Mouse (Mus musculus) MEL (cell line): ENCODE measurements at regions not wholly inside any gene's neighbourhood (a gene's known extent, or its start where the extent isn't known, plus 50 kb on each side); places are given as distances from the start of the nearest gene placed in this dataset.

ENCODE experiments used
- DNase-seq: peaks from one replicate; pipeline ENCODE4 v3.0.0; 2011; ENCODE audit warnings: low read depth, low spot score
- H3K27ac ChIP-seq: 2 replicates; pipeline ENCODE4 v1.5.1; 2012; ENCODE audit warnings: low read depth, mild to moderate bottlenecking, control low read depth, low read length, moderate library complexity; ENCODE audit not compliant: control insufficient read depth
- H3K27me3 ChIP-seq, 2 experiments: fragments of 150-350 bp in 1 of 2; sonication (generic) in 1 of 2; 2 replicates each; pipeline ENCODE4 v1.6.1; 2012; ENCODE audit warnings: low read length in 2 of 2, mild to moderate bottlenecking in 2 of 2, improper control_type of control experiment in 1 of 2, moderate library complexity in 1 of 2; ENCODE audit not compliant: insufficient read depth in 2 of 2, control insufficient read depth in 1 of 2
- H3K36me3 ChIP-seq, 2 experiments: 2 replicates each; pipeline ENCODE4 v1.6.1; 2012 to 2014; ENCODE audit warnings: low read length in 2 of 2, improper control_type of control experiment in 1 of 2, inconsistent platforms in 1 of 2, mild to moderate bottlenecking in 1 of 2; ENCODE audit not compliant: insufficient read depth in 2 of 2, control insufficient read depth in 1 of 2
- H3K4me1 ChIP-seq, 2 experiments: fragments of 150-350 bp in 1 of 2; sonication (generic) in 1 of 2; 2 replicates each; pipeline ENCODE4 v1.6.1; 2012; ENCODE audit warnings: low read length in 2 of 2, improper control_type of control experiment in 1 of 2, mild to moderate bottlenecking in 1 of 2; ENCODE audit not compliant: insufficient read depth in 2 of 2, control insufficient read depth in 1 of 2
- H3K4me3 ChIP-seq, 2 experiments: fragments of 150-350 bp in 1 of 2; sonication (generic) in 1 of 2; 2 replicates each; pipeline ENCODE4 v1.5.1; 2012; ENCODE audit warnings: low read depth in 2 of 2, low read length in 2 of 2, mild to moderate bottlenecking in 2 of 2, moderate library complexity in 2 of 2, control low read depth in 1 of 2, improper control_type of control experiment in 1 of 2; ENCODE audit not compliant: control insufficient read depth in 1 of 2, insufficient read depth in 1 of 2
- H3K79me2 ChIP-seq: 2 replicates; pipeline ENCODE4 v1.6.1; 2012; ENCODE audit warnings: mild to moderate bottlenecking, low read length, moderate library complexity; ENCODE audit not compliant: control insufficient read depth, poor library complexity, insufficient read depth
- H3K9ac ChIP-seq: 2 replicates; pipeline ENCODE4 v1.6.1; 2012; ENCODE audit warnings: low read depth, mild to moderate bottlenecking, control low read depth, low read length, moderate library complexity; ENCODE audit not compliant: control insufficient read depth, poor library complexity, severe bottlenecking
- H3K9me3 ChIP-seq: fragments of 150-350 bp; sonication (generic); replicated peaks from 2 replicates; pipeline ENCODE4 v1.6.1; 2012; ENCODE audit warnings: mild to moderate bottlenecking, low read length, improper control_type of control experiment, moderate library complexity; ENCODE audit not compliant: insufficient read depth
- BHLHE40 ChIP-seq: IDR thresholded peaks from 2 replicates; pipeline ENCODE4 v1.6.1; 2012; ENCODE audit warnings: low read depth, mild to moderate bottlenecking, inconsistent platforms, low read length, improper control_type of control experiment, borderline replicate concordance
- CHD1 ChIP-seq: IDR thresholded peaks from 2 replicates; pipeline ENCODE4 v1.6.1; 2012; ENCODE audit warnings: low read depth, mild to moderate bottlenecking, inconsistent platforms, low read length, improper control_type of control experiment
- CTCF ChIP-seq, 3 experiments: IDR thresholded peaks in 2 of 3; conservative IDR thresholded peaks in 1 of 3; 2 replicates each; pipeline ENCODE4 v1.5.1; 2011 to 2012; ENCODE audit warnings: low read length in 3 of 3, low read depth in 2 of 3, mild to moderate bottlenecking in 2 of 3, improper control_type of control experiment in 1 of 3, inconsistent platforms in 1 of 3, mixed read lengths in 1 of 3, moderate library complexity in 1 of 3; ENCODE audit not compliant: control insufficient read depth in 1 of 3, insufficient read depth in 1 of 3, poor library complexity in 1 of 3, severe bottlenecking in 1 of 3
- ELF1 ChIP-seq: IDR thresholded peaks from 2 replicates; pipeline ENCODE4 v1.6.1; 2014; ENCODE audit warnings: low read depth, mild to moderate bottlenecking, inconsistent platforms, low read length, improper control_type of control experiment, moderate library complexity
- EP300 ChIP-seq, 2 experiments: IDR thresholded peaks; 2 replicates each; pipeline ENCODE4 v1.6.1; 2011; ENCODE audit warnings: improper control_type of control experiment in 2 of 2, low read length in 2 of 2, low read depth in 1 of 2, mild to moderate bottlenecking in 1 of 2
- ETS1 ChIP-seq: IDR thresholded peaks from 2 replicates; pipeline ENCODE4 v1.6.1; 2012; ENCODE audit warnings: low read depth, mild to moderate bottlenecking, inconsistent platforms, low read length, improper control_type of control experiment, moderate library complexity
- GATA1 ChIP-seq: IDR thresholded peaks from 2 replicates; pipeline ENCODE4 v1.6.1; 2011; ENCODE audit warnings: low read depth, low read length, improper control_type of control experiment
- HCFC1 ChIP-seq: IDR thresholded peaks from 2 replicates; pipeline ENCODE4 v1.6.1; 2012; ENCODE audit warnings: low read depth, mild to moderate bottlenecking, inconsistent platforms, low read length, improper control_type of control experiment, moderate library complexity
- JUND ChIP-seq: IDR thresholded peaks from 2 replicates; pipeline ENCODE4 v1.6.1; 2011; ENCODE audit warnings: low read depth, mild to moderate bottlenecking, improper control_type of control experiment, low read length
- KAT2A ChIP-seq: conservative IDR thresholded peaks from 2 replicates; pipeline ENCODE4 v1.6.1; 2012; ENCODE audit warnings: low read depth, low read length, improper control_type of control experiment, inconsistent platforms
- MAFK ChIP-seq: IDR thresholded peaks from 2 replicates; pipeline ENCODE4 v1.6.1; 2011; ENCODE audit warnings: low read depth, mild to moderate bottlenecking, low read length, improper control_type of control experiment, borderline replicate concordance
- MAZ ChIP-seq: IDR thresholded peaks from 2 replicates; pipeline ENCODE4 v1.6.1; 2012; ENCODE audit warnings: low read depth, mild to moderate bottlenecking, inconsistent platforms, low read length, improper control_type of control experiment
- MEF2A ChIP-seq: IDR thresholded peaks from 2 replicates; pipeline ENCODE4 v1.6.1; 2014; ENCODE audit warnings: low read depth, mild to moderate bottlenecking, inconsistent platforms, low read length, improper control_type of control experiment; ENCODE audit not compliant: poor library complexity, insufficient replicate concordance, severe bottlenecking; ENCODE audit errors: extremely low read depth
- MXI1 ChIP-seq: IDR thresholded peaks from 2 replicates; pipeline ENCODE4 v1.6.1; 2011; ENCODE audit warnings: mild to moderate bottlenecking, low read depth, low read length, improper control_type of control experiment
- MYB ChIP-seq: IDR thresholded peaks from 2 replicates; pipeline ENCODE4 v1.6.1; 2011; ENCODE audit warnings: mild to moderate bottlenecking, low read depth, low read length, improper control_type of control experiment
- NRF1 ChIP-seq: IDR thresholded peaks from 2 replicates; pipeline ENCODE4 v1.6.1; 2014; ENCODE audit warnings: low read depth, mild to moderate bottlenecking, inconsistent platforms, low read length, improper control_type of control experiment, moderate library complexity; ENCODE audit not compliant: poor library complexity, insufficient read depth, severe bottlenecking
- POLR2AphosphoS2 ChIP-seq: IDR thresholded peaks from 2 replicates; pipeline ENCODE4 v1.6.1; 2011; ENCODE audit warnings: low read length, improper control_type of control experiment
- POLR2AphosphoS5 ChIP-seq: IDR thresholded peaks from 2 replicates; pipeline ENCODE4 v1.6.1; 2012; ENCODE audit warnings: low read depth, borderline replicate concordance, mild to moderate bottlenecking, inconsistent platforms, low read length, moderate library complexity, mixed read lengths
- RAD21 ChIP-seq: IDR thresholded peaks from 2 replicates; pipeline ENCODE4 v1.6.1; 2011; ENCODE audit warnings: mild to moderate bottlenecking, low read depth, low read length, improper control_type of control experiment
- RCOR1 ChIP-seq: IDR thresholded peaks from 2 replicates; pipeline ENCODE4 v1.6.1; 2012; ENCODE audit warnings: low read depth, mild to moderate bottlenecking, inconsistent platforms, low read length, improper control_type of control experiment
- SIN3A ChIP-seq: IDR thresholded peaks from 2 replicates; pipeline ENCODE4 v1.6.1; 2012; ENCODE audit warnings: low read length, improper control_type of control experiment, inconsistent platforms
- SMC3 ChIP-seq: IDR thresholded peaks from 2 replicates; pipeline ENCODE4 v1.6.1; 2011; ENCODE audit warnings: low read depth, low read length, improper control_type of control experiment
- TBP ChIP-seq: IDR thresholded peaks from 2 replicates; pipeline ENCODE4 v1.8.0; 2011; ENCODE audit warnings: low read depth, low read length, improper control_type of control experiment
- TCF12 ChIP-seq: IDR thresholded peaks from 2 replicates; pipeline ENCODE4 v1.6.1; 2014; ENCODE audit warnings: low read depth, mild to moderate bottlenecking, inconsistent platforms, low read length, improper control_type of control experiment, moderate library complexity
- UBTF ChIP-seq: IDR thresholded peaks from 2 replicates; pipeline ENCODE4 v1.6.1; 2012; ENCODE audit warnings: low read depth, mild to moderate bottlenecking, inconsistent platforms, low read length, improper control_type of control experiment, moderate library complexity, borderline replicate concordance; ENCODE audit not compliant: insufficient read depth
- USF1 ChIP-seq: IDR thresholded peaks from 2 replicates; pipeline ENCODE4 v1.6.1; 2014; ENCODE audit warnings: low read depth, mild to moderate bottlenecking, inconsistent platforms, low read length, improper control_type of control experiment, moderate library complexity
- USF2 ChIP-seq, 2 experiments: IDR thresholded peaks; 2 replicates each; pipeline ENCODE4 v1.6.1; 2011 to 2012; ENCODE audit warnings: improper control_type of control experiment in 2 of 2, low read length in 2 of 2, borderline replicate concordance in 1 of 2, inconsistent platforms in 1 of 2, low read depth in 1 of 2, mild to moderate bottlenecking in 1 of 2; ENCODE audit not compliant: insufficient read depth in 1 of 2
- ZMIZ1 ChIP-seq: IDR thresholded peaks from 2 replicates; pipeline ENCODE4 v1.6.1; 2012; ENCODE audit warnings: low read depth, mild to moderate bottlenecking, inconsistent platforms, low read length, improper control_type of control experiment, moderate library complexity
- ZNF384 ChIP-seq: IDR thresholded peaks from 2 replicates; pipeline ENCODE4 v1.6.1; 2012; ENCODE audit warnings: low read depth, mild to moderate bottlenecking, inconsistent platforms, low read length, improper control_type of control experiment

- TF ChIP-seq ZNF384 (no peak), POLR2AphosphoS5 (no peak), JUND (no peak), HCFC1 (no peak), ETS1 (no peak), MEF2A (no peak), EP300 (IDR thresholded peaks at IDR 0.05; ENCODE audit: low read depth in 1 of 2, low read length in 2 of 2) (no peak), MAFK (no peak), POLR2AphosphoS2 (no peak), USF1 (no peak), TBP (no peak), BHLHE40 (no peak), GATA1 (no peak), NRF1 (no peak), SIN3A (no peak)
- H3K9ac ChIP-seq = no peak overlapping the region
- H3K27ac ChIP-seq = no peak overlapping the region
- no peak overlapping the region for H3K4me3 ChIP-seq
- no peaks in the 10 kb centered on the region for H3K79me2 ChIP-seq
- H3K36me3 ChIP-seq = no peaks in the 10 kb centered on the region
- DNase-seq = no peak
- no peaks in the 10 kb centered on the region for H3K9me3 ChIP-seq
- H3K27me3 ChIP-seq = no peaks in the 10 kb centered on the region
- H3K4me1 ChIP-seq = no peaks in the 10 kb centered on the region
Measured at GRCm38 (mm10) chr1:110194481-110194880, 212.2 kb downstream of the Cdh7 start.

GRCm38 (mm10) chr1:110215956-110216355 is 233.7 kb downstream of the Cdh7 start:
- Histone ChIP-seq H3K27me3 (no peaks in the 10 kb centered on the region), H3K79me2 (no peaks in the 10 kb centered on the region), H3K4me1 (peaks cover 0 to 10% of the 10 kb centered on the region in 2 experiments; a peak in 3 of 4 replicates), H3K27ac (no peak overlapping the region), H3K9me3 (no peaks in the 10 kb centered on the region), H3K4me3 (peak overlapping the region in 1 of 2 experiments; percentile 31; a peak in 1 of 4 replicates), H3K9ac (no peak overlapping the region), H3K36me3 (peaks cover 0 to 10% of the 10 kb centered on the region in 2 experiments; a peak in 2 of 4 replicates)
- DNase-seq = peak; percentile 56
- TF ChIP-seq TCF12 (peak; percentile 79), USF2 (IDR thresholded peaks at IDR 0.05; ENCODE audit: borderline replicate concordance in 1 of 2, insufficient read depth in 1 of 2, low read depth in 1 of 2, low read length in 2 of 2) (no peak), JUND (peak; percentile 92), UBTF (no peak), CHD1 (no peak), KAT2A (peak; percentile 13; the same call in 1 of the 2 replicates), GATA1 (peak; percentile 67), RCOR1 (peak; percentile 76), CTCF (IDR thresholded peaks at IDR 0.05 in 2 of 3, conservative IDR thresholded peaks at IDR 0.05 in 1 of 3; ENCODE audit: control insufficient read depth in 1 of 3, insufficient read depth in 1 of 3, low read depth in 2 of 3, low read length in 3 of 3, poor library complexity in 1 of 3, severe bottlenecking in 1 of 3) (peak in 2 of 3 experiments; percentile 25 to 26; a peak in 3 of 6 replicates), ETS1 (peak; percentile 86), MAZ (peak; percentile 53; the same call in 1 of the 2 replicates), ELF1 (0 out of 2 replicates have a peak, but pooled peaks have one; percentile 24), SIN3A (peak; percentile 28; the same call in 1 of the 2 replicates), MXI1 (peak; percentile 31; the same call in 1 of the 2 replicates), EP300 (IDR thresholded peaks at IDR 0.05; ENCODE audit: low read depth in 1 of 2, low read length in 2 of 2) (peak; percentile 55 to 66; a peak in 3 of 4 replicates), POLR2AphosphoS2 (no peak), SMC3 (peak; percentile 19; the same call in 1 of the 2 replicates), BHLHE40 (0 out of 2 replicates have a peak, but pooled peaks have one; percentile 17), RAD21 (no peak; the same call in 1 of the 2 replicates), MEF2A (0 out of 2 replicates have a peak, but pooled peaks have one; percentile 28), MYB (no peak), ZMIZ1 (no peak)
